Mouse (Mus musculus) cerebellum, postnatal 14 days (tissue): ENCODE data around the gene Iqce.

Experiments
- DNase-seq, 2 experiments: peaks; one replicate each; pipeline ENCODE4 v3.0.0; 2021; ENCODE audit warnings: mixed read lengths in 2 of 2

Gene Iqce

DNA sequence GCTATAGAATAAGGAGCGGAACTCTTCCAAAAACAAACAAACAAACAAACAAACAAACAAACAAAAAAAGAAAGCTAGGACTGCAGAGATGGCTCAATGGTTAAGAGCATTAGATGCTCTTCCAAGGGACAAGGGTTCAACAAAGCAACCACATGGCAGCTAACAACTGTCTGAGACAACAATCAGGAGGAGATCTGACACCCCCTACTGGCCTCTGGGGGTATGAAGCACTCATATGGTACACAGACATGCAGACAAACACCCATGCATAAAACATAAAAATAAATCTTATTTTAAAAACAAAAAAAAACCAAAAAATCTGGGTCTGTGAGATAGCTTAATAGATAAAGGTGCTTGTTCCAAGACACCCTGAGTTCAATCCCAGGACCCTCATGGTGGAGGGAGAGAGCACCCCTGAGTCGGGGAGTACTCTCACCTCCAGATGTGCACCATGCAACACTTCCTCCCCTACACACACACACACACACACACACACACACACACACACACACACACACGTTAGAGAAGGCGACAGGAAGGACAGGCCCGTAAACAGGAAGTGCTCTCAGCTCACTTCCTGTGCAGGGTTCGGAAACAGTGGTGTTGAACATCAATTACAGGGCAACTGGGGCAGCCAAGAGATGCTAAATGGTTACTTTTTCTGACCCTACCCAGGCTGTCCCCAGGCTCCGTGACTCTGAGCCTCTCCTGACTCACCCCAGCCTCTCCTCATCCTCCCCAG is 65.7 kb downstream of the Iqce start:
- DNase-seq = no peak

DNA sequence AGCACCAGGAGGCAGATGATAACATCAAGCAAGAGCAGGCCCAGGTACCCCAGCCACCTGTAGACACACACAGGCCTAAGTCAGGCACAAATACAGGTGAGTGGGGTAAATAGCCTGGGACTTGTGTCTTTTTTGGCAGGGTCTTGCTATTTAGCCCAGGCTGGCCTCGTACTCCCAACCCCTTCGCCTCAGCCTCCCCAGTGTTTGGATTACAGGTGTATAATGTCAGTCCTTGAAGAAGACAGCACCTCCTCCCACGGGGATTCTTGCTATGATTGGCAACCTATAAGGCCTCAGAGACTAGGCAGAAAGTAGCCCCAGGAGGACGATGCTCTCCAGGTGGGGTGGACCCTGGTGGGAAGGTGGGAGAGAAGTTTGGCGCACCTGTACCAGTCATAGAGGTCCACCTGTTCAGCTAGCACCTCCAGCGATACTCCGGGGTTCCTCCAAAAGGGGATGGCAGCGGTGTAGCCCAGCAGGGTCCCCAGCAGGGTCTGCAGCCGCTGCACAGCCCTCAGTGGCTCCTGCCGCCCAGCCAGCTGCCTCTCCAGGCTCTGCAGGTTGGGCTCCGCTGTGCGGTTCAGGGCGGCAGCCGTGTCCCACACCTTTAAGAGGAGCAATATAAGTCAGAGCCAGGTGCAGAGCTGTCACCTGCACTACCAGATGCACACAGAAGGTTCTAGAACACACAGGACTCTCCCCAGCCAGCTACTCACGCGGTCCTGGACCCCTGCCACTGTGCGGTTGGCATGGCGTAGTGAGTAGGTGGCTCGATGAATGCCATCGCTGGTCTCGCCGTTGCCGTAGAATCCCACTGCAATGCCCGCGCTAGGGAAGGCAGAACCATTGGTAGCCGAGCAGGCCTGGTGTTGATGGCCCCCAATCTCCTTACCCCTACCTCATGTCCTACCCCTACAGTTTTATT is 67.1 kb downstream of the Iqce start:
- no peak for DNase-seq

DNA sequence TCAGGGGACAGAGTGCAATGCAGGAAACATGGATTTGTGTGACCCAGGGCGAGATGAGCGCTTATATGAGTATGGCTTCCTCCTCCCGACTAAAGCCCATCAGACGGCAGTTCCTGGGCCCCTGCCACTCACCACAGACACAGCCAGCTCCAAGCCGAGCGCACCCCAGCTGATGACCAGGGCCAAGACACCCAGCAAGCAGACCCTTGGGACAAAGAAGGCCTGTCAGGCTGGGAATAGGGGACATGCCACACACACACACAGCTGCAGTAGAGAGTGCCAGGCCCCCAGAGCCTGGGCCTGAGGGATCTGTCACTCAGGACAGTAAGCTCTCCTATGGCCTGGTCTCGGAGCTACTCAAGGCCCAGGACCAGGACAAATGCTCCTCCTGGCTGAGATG is 68.7 kb downstream of the Iqce start:
- no peak for DNase-seq

DNA sequence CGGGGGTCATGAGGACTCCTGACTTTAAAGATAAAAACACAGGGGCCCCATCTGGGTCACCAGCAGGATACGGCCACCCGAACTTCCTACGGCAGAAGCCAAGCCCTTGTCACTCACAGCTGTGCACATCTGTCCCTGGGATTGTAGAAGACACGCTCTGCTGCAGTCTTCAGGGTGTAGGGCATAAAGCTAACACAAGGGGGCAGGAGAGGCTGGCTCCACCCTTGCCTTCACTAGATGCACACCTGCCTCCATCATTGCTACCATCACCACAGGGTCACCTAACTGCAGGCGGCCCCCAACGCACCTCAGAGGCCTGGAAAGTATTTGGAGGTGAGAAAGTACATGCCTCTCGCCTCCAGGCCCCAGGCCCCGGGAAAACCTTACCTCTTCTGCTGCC is 73.2 kb downstream of the Iqce start:
- no peak for DNase-seq

DNA sequence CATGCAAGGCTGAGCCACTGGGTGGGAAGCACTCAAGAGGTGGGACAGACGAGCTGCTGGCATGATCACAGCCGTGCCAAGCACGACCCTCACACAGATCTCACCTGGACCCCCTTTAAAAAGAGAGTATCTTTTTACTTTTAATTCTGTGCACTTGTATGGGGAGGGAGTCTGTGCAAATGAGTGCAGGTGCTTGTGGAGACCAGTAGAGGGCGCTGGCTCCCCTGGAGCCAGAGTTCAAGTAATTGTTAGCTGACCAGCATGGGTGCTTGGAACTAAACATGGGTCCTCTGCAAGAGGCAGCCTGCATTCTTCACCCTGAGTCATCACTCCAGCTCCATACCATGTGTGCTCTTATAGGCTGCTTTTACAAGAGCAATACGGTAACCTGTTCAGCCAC is 74.6 kb downstream of the Iqce start:
- DNase-seq = no peak

DNA sequence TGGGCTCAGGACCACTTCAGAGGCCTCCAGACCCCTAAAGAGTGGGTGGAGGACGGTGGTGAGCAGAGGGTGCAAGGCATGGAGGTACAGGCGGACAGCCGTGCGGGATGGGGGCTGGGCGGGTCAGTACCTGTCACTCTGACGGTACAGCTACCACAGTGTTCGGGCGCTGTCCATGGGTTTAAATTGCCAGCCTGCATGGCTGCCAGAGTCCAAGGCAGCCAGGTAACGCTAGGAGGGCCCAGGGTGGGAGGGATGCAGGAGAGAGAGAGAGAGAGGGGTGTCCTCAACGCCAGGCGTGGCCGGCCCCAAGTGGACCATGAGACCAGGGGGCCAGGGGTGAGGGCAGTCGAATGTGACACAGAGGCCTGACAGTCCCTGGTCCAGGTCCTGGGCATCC is 77.2 kb downstream of the Iqce start:
- no peak for DNase-seq

DNA sequence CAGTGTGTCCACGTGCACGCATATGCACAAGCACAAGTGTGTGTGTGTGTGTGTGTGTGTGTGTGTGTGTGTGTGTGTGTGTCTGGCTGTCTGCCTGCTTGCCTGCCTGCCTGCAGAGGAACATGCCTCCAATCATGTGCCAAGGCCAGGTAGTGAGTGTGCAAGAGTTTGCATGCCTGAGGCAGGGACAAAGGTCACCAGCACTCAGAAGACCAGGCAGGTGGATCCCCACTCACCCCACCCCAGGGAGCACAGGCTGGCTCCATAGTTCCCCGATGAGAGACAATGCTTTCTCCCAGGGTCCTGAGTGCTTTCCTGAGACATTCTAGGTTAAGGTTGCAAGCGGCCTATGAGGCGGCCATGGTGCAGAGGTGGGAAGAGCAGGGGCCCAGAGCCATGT is 77.9 kb downstream of the Iqce start:
- no peak for DNase-seq

DNA sequence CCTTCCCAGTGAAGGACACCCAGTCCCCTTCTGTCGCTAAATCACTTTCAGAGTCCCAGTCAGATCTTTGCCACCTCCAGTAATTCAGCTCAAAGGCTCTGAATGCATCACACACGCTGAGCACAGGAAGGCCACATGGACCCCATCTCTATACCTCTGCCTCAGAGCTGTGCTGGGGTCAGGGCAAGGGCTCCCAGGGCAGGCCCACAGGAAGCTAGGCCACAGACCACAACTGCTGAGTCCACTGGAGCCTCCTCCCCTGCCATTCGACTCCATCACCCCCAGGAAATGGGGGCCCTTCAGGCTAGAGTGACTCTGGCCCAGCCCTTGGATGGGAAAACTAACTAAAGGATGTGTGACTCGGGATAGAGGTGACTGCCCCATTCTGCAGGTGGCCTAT is 78.4 kb downstream of the Iqce start:
- no peak for DNase-seq

DNA sequence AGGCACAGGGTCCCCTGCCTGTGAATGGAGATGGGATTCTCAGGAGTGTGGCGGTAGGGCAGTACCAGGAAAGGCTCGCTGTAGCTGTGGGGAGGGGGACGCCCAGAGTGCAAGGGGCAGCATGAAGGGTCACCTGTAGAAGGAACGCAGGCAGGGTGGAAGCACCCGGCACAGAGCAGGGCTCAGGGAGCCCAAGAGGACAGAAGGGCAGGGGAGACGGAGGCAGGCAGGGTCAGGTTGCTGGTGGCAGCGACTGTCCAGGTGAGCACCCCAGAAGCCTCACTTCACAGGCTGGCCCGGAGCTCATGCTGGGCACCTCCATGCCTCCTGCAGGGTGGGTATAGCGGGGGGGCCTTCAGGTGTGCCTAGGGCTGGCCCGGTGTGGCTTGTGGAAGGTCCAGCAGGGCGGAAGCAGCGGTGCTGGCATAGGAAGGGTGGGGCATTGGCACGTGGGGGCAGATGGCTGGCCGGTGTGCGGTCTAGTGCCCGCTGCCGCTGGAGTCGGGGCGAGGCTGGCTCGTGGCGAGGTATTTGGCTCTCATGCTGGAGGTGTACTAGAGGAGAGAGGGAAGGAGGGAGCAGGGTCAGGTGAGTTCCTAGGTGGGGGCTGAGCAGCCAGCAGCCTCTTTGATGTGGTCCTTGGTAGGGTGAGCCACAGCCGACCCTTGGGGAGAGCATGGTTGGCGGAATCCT is 79.1 kb downstream of the Iqce start:
- no peak for DNase-seq

DNA sequence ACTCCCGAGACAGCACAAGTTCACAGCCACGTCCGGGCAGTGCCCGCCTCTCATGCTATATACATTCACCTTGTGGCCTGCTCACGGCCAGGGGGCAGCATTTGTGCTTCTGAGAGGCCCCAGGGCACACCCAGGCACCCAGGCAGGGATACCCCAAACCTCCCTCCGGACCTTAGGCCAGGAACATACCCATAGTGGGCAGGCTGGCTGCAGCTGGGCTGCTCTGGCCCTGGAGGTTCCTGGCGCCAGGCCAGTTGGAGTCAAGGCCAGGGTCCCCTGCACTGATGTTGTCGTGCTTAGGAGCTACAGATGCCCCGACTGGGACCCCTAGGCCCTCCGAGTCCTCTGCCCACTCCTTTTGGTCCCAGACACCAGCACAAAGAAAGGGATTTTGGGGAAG is 80.7 kb downstream of the Iqce start:
- DNase-seq = no peak

DNA sequence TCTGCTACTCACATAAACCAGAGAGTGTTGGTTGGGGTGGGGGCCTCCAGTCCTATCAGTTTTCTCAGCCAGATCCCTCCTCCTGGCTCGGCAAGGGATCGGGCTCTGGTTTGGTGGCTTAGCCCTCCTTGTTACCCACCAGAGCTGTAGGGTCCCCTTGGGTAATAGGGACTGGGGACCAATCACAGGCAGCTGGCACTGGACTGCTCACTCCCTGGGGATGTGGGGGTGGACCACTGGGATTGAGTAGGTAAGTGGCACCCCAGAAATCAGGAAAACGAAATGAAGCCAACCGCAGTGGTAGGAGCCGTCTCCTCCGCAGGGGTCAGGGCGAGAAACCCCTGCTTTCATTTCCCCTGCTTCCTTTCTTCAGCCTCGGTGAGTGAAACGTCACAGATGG is 81.1 kb downstream of the Iqce start:
- DNase-seq = no peak

DNA sequence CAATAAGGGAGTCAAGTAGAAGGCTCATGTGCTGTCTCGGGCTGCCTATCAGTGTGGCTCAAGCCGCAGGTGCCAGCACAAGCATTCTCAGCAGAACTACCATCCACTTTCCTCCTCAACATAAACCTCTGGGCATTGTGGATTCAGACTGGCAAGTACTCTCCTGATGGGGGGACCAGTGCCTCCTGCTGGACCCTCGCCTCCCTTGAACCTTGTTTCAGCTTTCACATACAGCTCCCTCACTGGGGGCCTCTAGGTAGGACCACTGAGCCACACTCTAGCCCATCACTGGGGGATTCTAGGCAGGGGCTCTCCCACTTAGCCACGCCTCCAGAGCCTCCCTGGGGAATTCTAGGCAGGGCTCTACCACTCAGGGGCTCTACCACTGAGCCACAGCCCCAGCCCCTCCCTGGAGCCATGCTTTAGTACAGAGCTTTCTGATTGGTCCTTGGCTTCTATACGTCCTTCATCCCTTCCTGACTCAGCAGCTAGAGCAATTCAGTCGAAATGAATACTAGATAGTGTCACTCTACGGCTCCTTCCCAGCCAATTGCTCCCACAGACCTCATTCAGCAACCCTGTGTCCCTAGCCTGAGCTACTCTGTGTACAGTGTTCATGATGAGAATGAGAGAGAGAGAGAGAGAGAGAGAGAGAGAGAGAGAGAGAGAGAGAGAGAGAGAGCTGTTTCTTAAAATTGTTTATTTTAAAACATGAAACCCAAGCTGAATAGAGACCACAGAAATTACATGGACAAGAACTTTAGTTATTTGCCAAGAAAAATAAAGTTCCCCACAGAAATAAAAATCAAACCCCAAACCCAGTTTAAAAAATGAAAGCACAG is 82.1 kb downstream of the Iqce start:
- no peak for DNase-seq

DNA sequence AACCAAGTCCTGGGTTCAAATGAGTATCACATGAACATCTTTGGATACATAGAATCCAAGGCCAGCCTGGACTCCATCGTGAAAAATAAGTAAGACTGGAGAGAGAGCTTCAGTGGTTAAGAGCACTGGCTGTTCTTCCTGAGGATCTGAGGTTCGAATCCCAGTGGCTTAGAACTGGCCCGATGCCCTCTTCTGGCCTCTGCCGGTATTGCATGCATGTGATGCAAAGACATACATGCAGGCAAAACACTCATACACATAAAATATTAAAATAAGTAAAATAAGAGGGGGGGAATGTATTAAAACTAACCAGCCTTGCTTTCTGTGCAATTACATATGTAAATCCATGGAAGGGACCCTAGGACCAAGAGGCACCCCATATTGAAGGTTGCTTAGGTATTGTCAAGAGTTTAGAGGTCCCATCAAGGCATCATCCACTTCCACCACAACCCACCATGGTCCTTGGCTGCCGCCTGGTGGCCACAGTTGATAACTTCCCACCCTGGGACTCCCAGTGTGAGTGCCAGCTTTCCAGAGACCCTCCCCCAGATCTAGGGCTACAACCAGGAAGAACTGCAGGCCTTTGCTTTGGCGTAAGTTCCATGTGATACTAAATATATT is 82.9 kb downstream of the Iqce start:
- DNase-seq = peak; percentile 77 to 87

DNA sequence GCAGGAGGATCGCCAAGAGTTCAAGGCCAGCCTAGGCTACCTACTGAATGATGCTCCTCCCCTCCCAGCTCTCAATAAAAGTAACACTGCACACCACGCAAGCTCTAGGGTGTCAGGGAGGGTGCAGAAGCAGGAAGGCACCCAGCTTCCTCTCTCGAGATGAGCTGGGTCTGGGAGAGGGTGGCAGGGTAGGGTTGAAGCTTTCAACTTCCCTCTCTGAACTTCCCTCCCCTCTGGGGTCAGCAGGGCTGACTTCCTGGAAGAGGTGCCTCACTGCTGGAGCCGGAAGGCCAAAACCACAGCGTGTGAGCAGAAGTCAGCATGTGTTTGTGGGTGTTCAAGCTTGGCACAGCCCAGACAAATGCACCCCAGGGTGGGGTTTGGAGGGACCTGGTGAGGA is 84.5 kb downstream of the Iqce start:
- no peak for DNase-seq

DNA sequence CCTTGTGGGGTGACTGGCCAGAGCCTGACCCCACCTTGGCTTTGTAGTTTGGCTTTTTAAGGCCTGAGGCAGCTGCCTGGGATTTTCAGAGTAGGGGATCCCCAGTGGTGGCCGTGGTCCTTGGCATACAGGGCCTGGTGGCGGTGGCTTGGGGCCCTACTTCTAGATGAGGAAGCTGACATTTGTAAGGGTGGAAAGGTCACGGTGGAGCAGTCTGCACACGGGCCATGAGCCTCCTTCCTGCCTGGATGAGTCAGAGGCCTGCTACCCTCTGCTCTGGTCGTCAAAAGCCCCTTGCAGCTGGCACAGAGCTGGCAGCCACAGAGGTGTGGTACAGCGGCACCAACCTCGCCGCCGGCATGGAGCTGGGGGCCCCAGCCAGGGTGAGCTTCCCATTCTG is 85.5 kb downstream of the Iqce start:
- no peak for DNase-seq

DNA sequence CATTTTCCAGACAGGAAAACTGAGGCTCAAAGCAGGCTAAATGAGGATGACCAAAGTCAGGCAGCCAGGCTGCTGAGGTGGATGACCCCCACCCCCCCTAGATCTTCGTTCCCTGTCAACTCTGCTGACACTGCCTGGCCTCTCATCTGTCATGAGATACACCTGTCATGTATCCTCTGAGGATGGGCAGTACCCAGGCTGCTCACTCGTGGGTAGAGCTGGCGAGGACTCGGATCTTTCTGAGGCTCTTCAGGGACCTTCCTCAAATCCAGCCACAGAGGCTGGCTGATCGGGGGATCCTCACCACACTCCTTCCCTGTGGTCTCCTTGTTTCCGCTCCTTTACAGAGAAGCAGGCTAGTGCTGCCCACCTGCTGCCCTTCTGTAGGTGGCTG is 86.1 kb downstream of the Iqce start:
- DNase-seq = no peak

DNA sequence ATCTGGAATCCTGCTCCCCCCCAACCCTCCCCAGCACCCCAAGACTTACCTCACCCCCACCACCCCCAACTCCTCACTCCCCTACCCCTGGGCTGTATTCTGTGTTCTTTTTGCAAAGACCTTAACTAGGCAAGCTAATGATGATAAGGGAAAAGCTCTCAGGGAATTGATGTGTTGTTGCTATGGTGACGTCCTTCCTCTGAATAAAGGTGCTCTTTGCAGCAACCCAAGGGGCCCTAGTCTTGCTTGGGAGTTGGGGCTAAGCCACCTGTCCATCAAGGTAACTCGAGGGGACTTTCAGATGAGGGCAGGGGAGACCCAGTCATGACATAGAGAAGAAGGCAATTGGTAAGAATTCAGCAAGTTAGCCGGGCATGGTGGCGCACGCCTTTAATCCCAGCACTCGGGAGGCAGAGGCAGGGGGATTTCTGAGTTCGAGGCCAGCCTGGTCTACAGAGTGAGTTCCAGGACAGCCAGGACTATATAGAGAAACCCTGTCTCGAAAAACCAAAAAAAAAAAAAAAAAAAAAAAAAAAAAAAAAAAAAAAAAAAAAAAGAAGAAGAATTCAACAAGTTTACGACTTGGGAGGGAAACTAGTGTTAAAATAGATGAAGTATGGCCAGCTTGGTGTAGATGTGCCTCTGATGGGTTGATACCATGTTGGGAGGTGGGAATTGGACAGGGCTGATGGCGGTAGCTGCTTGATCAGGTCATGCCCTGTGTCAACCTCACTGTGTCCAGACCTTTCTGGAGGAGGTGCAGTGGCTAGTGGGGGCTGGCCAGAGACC is 86.7 kb downstream of the Iqce start:
- DNase-seq = no peak

DNA sequence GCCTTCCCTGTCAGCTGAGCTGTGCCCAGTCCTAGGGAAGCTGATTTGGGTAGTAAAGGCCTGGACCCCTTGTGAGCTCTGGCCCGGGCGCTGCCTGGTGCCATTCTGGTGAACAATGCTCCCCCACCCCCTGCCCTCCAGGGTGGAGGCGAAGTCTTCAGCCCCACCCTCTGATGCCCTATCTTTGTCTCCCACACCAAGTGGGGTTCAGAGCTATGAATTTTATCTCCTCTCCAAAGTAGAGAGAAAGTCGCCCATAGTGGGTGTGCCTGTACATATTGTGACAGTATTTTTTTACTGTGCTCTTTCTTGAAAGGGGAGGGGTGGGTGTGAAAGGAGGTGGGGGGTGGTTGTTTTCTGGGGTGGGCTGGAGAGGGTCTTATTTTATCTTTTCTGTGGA is 87.3 kb downstream of the Iqce start:
- no peak for DNase-seq

DNA sequence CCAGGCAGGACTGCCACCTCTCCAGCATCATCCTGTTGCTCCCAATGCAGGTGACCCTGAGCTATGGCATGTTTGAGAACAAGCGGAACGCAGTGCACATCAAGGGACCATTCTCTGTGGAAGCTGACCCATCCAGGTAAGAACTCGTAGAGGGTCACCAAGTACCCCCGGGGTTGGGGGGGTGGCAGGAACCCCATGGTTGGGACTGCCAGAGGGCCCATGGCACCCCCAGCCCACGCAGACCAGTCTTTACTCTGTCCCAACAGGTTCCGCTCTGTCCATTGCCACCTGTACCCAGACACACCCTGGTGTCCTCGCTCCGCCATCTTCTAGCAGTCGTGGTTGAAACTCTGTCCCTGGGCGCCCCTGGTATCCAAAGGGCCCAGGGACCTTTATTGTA is 88.0 kb downstream of the Iqce start:
- no peak for DNase-seq

DNA sequence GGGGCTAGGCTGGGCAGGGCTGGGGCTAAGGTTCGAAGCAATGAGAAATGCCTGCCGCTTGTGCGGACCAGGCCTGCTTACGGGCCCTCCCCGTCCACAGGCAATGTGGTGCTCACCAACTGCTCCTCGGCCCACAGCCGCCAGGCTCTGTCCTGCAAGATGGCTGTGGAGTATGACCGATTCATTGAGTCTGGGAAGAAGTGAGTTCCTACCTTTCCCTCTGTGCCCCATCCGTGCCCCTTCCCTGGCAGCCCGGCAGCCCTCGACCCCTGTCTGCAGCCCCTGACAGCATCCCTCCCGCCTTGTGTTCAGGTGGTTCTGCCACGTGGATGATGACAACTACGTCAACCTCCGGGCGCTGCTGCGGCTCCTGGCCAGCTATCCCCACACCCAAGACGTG is 90.0 kb downstream of the Iqce start:
- no peak for DNase-seq
